Mouse (Mus musculus): ENCODE results near the gene Svip. TPM values are rescaled to one million over a fixed set of nuclear protein-coding genes. Genes with fewer than 3 reads are reported as not detected.

The Svip gene
- polyA plus RNA-seq, 1 experiment from 2014 or later = 7.8 TPM

DNA sequence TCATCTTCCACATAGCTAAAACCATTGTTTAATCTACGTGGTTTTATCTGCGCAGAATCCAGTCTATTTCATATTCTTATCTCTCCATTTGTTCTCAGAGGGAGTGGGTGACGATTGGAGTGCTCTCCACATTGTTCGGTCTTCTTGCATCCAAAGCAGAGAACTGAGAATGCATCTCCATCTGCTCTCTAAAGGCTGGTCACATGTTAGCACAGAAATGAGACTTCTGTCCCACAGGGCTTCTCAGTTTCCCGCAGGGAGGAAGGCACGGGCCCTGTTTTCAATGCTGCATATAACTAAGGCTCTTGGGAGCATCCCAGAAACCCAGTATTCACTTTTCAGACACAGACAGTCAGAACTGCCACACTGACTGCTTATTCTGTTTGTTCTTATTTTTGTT lies 20.1 kb downstream of the Svip start:
- 82% methylated on average over 6 of the region's 6 CpGs for WGBS
- H3K36me3 ChIP-seq = no peaks in the 10 kb centered on the region
- H3K9me3 ChIP-seq = no peaks in the 10 kb centered on the region
- H3K27me3 ChIP-seq = no peaks in the 10 kb centered on the region
- H3K4me1 ChIP-seq = peaks cover 3% of the 10 kb centered on the region; the same call in 1 of the 2 replicates
- H3K9ac ChIP-seq = no peak overlapping the region
- H3K4me2 ChIP-seq (replicated peaks) = no peak overlapping the region
- H3K4me3 ChIP-seq = no peak overlapping the region
- H3K27ac ChIP-seq = no peak overlapping the region
- no peak for ATAC-seq (ENCODE audit: insufficient number of reproducible peaks, insufficient read depth, low FRiP score, low TSS enrichment)

DNA sequence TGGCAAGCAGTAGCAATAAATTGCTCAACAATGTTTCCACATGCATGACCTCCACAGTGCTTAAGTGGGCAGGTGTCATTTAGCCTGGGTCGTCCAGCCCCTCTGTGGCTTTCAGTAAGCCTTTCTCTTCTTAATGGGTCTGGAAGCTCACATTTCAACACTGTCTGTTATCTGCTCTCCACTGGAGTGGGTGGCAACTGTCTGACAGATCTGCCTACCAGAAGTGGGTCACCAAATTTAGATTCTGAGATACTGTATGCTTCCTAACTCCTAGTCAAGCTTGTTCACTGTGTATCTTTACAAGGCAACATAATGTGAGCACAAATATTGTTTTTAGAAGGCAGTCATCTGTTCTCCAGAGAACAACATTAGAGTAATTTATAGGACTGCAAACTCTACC lies 23.5 kb downstream of the Svip start:
- H3K27me3 ChIP-seq = no peaks in the 10 kb centered on the region
- WGBS = 20% methylated on average over 1 of the region's 1 CpGs
- ATAC-seq (ENCODE audit: insufficient number of reproducible peaks, insufficient read depth, low FRiP score, low TSS enrichment) = no peak

DNA sequence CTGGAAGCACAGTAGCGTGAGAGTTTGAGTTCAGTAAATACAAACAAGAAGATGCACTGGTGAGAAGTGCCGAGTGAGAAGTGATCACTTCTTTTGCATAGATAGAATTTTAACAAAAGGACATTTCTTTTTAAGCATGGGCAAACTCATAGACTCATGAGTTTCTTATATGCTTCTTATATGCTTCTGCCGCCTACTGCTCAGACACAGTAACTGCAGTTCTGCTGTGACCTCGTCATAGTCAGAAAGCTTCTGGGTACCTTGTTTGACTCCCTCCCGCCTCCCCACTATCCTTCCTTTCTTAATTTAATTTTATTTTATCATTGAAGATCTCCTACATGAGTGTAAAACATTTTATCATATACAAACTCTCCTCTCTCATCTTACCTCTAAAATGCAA lies 26.5 kb downstream of the Svip start:
- 42% methylated on average over 5 of the region's 5 CpGs for WGBS
- H3K36me3 ChIP-seq = no peaks in the 10 kb centered on the region
- H3K27ac ChIP-seq = no peak overlapping the region
- H3K27me3 ChIP-seq = no peaks in the 10 kb centered on the region
- H3K4me3 ChIP-seq = no peak overlapping the region
- no peaks in the 10 kb centered on the region for H3K4me1 ChIP-seq
- H3K9ac ChIP-seq = no peak overlapping the region
- no peak for ATAC-seq (ENCODE audit: insufficient number of reproducible peaks, insufficient read depth, low FRiP score, low TSS enrichment)
- no peak overlapping the region for H3K4me2 ChIP-seq (replicated peaks)
- no peaks in the 10 kb centered on the region for H3K9me3 ChIP-seq

More for the DNA sequence above, 23.5 kb downstream of the Svip start:
- H3K9me3 ChIP-seq = no peaks in the 10 kb centered on the region
- H3K4me3 ChIP-seq = no peak overlapping the region
- H3K4me2 ChIP-seq (replicated peaks) = no peak overlapping the region
- H3K4me1 ChIP-seq = peaks cover 3% of the 10 kb centered on the region; the same call in 1 of the 2 replicates
- no peak overlapping the region for H3K27ac ChIP-seq
- H3K9ac ChIP-seq = no peak overlapping the region
- H3K36me3 ChIP-seq = no peaks in the 10 kb centered on the region

DNA sequence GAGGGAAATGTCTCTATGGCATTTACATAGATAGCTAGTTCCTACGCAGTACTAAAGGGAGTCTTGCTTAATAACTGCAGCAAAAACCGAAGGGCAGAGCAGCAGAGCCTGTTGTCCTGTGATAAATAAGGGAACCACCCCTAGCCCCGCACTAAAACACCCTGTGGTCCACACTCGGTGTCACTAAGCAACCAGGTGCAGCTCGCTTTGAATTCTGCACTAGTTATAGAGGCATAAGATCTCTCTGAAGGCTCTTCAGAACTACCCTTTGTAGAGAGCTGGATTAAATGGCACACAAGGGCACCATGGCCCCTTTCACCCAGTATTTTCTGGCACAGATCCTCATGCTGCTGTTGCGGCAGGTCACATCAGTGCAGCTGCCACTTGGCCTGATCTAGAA lies 30.6 kb downstream of the Svip start:
- H3K36me3 ChIP-seq = no peaks in the 10 kb centered on the region
- H3K9me3 ChIP-seq = no peaks in the 10 kb centered on the region
- H3K4me1 ChIP-seq = no peaks in the 10 kb centered on the region
- ATAC-seq (ENCODE audit: insufficient number of reproducible peaks, insufficient read depth, low FRiP score, low TSS enrichment) = no peak
- H3K27ac ChIP-seq = no peak overlapping the region
- H3K4me3 ChIP-seq = no peak overlapping the region
- no peaks in the 10 kb centered on the region; the same call in 1 of the 2 replicates for H3K27me3 ChIP-seq
- WGBS = 71% methylated on average over 6 of the region's 6 CpGs
- H3K9ac ChIP-seq = no peak overlapping the region
- no peak overlapping the region for H3K4me2 ChIP-seq (replicated peaks)

DNA sequence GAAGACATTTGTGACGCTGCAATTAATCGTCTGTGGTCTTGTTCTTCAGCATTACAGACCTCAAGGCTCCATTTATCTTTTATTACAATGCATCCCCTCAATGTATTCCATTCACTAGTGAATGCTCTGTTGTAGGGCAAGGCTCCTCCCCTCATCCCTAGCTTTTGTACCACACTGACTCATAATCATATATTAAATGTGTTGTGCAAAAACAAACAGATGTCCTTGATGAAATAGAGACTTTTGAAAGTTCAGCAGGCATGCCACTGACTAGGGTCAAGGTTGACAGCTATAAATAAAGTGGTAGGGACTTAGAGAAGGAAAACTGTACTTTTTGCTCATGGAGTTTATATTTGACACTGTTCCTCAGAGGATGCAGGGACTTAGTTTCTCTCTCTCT lies 32.3 kb downstream of the Svip start:
- Histone ChIP-seq H3K9me3 (no peaks in the 10 kb centered on the region), H3K4me2 (replicated peaks) (no peak overlapping the region), H3K27me3 (no peaks in the 10 kb centered on the region; the same call in 1 of the 2 replicates), H3K36me3 (no peaks in the 10 kb centered on the region), H3K9ac (no peak overlapping the region), H3K4me3 (no peak overlapping the region), H3K27ac (no peak overlapping the region), H3K4me1 (no peaks in the 10 kb centered on the region)
- ATAC-seq (ENCODE audit: insufficient number of reproducible peaks, insufficient read depth, low FRiP score, low TSS enrichment) = no peak
- WGBS = 86% methylated on average over 2 of the region's 2 CpGs

DNA sequence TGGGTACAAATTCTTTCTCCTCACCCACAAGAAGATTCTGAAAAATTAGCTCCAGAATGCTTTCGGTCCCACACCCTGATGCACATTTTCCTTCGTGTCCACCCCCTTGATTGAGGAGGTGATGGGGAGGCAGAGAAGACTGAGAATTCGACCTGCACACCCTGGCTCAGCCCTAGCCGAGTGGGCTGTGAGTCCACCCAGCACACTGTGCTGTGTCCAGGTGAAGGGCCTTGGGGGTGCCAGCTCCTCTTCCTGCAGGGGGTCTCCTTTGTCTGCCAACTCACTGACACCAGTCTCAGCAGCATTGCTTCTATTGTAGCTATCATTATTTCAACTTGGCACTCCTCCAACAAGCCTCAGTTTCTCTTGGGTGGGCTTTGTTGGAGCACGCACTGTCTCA lies 32.7 kb downstream of the Svip start:
- H3K27me3 ChIP-seq = no peaks in the 10 kb centered on the region; the same call in 1 of the 2 replicates
- no peak overlapping the region for H3K4me2 ChIP-seq (replicated peaks)
- H3K4me3 ChIP-seq = no peak overlapping the region
- no peak for ATAC-seq (ENCODE audit: insufficient number of reproducible peaks, insufficient read depth, low FRiP score, low TSS enrichment)
- no peaks in the 10 kb centered on the region for H3K36me3 ChIP-seq
- no peak overlapping the region for H3K27ac ChIP-seq
- no peak overlapping the region for H3K9ac ChIP-seq
- 67% methylated on average over 5 of the region's 5 CpGs for WGBS
- no peaks in the 10 kb centered on the region for H3K9me3 ChIP-seq
- no peaks in the 10 kb centered on the region for H3K4me1 ChIP-seq

DNA sequence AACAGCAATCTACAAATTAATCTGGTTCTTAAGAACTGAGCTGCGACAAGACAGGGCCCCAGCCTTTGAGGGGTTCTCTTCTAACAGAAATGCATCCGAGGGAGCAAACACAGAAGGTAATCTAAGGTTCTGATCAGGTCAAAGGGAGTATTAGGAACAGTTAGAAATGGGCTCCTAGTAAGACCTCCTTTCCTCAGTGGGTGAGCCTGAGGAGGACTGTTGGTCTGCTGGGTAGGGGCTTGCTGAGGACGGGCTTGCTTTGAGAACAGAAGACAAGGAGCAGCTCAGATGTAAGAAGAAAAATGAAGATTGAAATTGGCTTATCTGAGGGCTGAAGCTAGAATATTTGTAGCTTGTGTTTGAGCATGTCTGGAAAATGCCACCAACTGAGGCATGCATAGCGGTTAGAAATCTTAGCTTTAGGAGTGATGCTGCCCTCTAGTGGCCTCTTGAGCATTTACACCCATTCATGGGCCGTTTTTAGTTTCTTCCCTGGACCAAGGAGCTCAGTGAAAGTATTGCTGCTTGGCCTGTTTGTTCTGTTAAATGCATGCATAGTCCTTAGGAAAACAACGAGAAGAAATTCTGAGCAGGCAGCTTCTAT lies 33.5 kb downstream of the Svip start:
- no peak for ATAC-seq (ENCODE audit: insufficient number of reproducible peaks, insufficient read depth, low FRiP score, low TSS enrichment)
- no peak overlapping the region for H3K4me3 ChIP-seq
- WGBS = 26% methylated on average over 6 of the region's 6 CpGs
- no peak overlapping the region for H3K9ac ChIP-seq
- H3K4me1 ChIP-seq = no peaks in the 10 kb centered on the region
- H3K27me3 ChIP-seq = no peaks in the 10 kb centered on the region; the same call in 1 of the 2 replicates
- no peak overlapping the region for H3K27ac ChIP-seq
- H3K36me3 ChIP-seq = no peaks in the 10 kb centered on the region
- H3K4me2 ChIP-seq (replicated peaks) = no peak overlapping the region
- no peaks in the 10 kb centered on the region for H3K9me3 ChIP-seq

DNA sequence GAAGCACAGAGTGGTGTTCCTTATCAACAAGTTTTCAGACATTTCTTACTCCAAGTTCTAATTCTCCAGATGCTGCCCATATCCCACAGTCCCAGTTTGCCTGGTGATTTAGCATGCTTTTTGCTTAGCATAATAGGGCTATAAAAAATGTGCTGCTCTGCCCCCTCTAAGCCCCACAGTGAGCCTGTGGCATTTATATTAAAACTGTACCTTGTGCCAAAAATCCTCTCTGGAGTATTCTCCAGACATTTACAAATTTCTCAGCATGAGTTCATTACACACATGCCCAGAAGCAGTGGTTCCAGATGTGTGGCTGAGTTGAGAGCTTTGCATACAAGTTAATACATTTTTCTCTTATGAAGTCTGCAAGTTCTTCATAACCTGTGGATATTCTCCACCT lies 36.4 kb downstream of the Svip start:
- no peaks in the 10 kb centered on the region for H3K36me3 ChIP-seq
- no peak overlapping the region for H3K4me2 ChIP-seq (replicated peaks)
- H3K9me3 ChIP-seq = no peaks in the 10 kb centered on the region
- H3K4me1 ChIP-seq = no peaks in the 10 kb centered on the region
- H3K27me3 ChIP-seq = no peaks in the 10 kb centered on the region; the same call in 1 of the 2 replicates
- no peak overlapping the region for H3K9ac ChIP-seq
- no peak overlapping the region for H3K4me3 ChIP-seq
- ATAC-seq (ENCODE audit: insufficient number of reproducible peaks, insufficient read depth, low FRiP score, low TSS enrichment) = no peak
- no peak overlapping the region for H3K27ac ChIP-seq

DNA sequence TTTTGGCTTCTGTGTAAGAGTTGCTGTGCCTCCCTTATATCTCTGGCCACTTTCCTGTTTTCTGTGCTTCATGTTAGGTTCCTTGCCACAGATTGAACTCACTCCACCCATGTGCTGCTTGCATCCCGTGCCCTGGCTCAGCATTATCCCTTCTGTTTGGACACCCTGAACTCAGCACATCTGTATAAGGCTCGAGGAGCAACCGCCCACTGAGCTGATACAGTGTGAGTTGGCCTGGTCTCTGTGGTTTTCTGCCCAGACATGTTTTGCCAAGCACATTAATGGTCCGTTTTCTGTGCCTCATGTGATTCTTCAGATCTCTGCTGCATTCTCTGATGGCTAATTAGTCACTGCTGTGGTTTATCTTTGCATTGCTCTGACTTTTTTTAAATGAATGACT lies 38.2 kb downstream of the Svip start:
- Histone ChIP-seq H3K27me3 (no peaks in the 10 kb centered on the region), H3K36me3 (no peaks in the 10 kb centered on the region), H3K9ac (no peak overlapping the region), H3K4me3 (no peak overlapping the region), H3K4me2 (replicated peaks) (no peak overlapping the region), H3K27ac (no peak overlapping the region), H3K4me1 (no peaks in the 10 kb centered on the region), H3K9me3 (no peaks in the 10 kb centered on the region)
- ATAC-seq (ENCODE audit: insufficient number of reproducible peaks, insufficient read depth, low FRiP score, low TSS enrichment) = no peak
- 82% methylated on average over 4 of the region's 4 CpGs for WGBS

DNA sequence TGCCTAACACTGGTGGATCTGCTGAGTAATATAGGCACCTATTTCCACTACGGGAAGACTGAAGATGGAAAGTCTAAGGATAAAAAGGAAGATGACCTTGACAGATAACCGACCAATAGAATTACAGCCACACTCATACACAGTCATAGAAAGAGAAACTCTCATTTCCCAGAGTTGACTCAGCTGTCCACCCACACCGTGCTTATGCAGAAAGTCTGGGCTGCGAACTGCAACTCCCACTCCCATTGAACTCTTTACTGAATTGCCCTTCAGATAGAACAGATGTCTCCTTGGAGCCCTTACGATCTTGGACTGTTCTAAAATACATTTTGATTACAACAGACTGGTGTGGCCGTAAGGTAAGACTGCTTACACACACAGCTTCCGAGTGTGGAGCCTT lies 41.1 kb downstream of the Svip start:
- no peak for ATAC-seq (ENCODE audit: insufficient number of reproducible peaks, insufficient read depth, low FRiP score, low TSS enrichment)

DNA sequence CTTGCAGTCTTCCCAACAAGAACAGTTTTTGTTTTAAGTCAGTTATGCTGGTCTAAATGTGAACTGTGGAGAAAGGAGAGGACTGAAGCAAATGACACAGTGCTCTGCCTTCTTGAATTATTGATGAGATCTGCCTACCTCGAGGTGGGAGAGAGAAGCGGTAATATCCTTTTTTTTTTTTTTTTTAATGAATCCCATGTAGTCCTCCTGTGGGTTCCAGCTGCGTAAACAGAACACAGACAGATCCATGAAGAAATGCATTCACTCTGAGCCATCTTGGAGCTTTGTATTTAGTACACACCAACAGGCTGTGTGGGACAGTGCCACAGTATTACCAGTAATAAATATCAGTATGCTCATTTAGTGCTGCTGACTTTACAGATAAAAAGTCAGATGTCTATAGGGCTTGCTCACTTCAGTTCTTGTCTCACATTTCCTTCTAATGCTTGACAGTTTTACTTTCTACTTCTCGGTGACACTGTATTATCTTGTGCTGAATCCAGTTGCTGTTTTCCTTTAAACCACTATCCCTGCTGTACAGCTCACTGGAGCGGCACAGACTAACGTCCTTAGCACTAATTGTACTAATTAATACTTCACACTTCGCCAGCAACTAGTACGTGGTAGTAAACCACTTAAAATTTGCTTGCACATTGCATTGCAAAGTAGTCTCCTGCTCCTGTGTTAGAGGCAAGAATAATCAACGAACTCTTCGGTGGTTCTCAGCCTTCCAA lies 43.4 kb downstream of the Svip start:
- ATAC-seq (ENCODE audit: insufficient number of reproducible peaks, insufficient read depth, low FRiP score, low TSS enrichment) = no peak
- no peaks in the 10 kb centered on the region for H3K27me3 ChIP-seq
- no peaks in the 10 kb centered on the region for H3K36me3 ChIP-seq
- no peaks in the 10 kb centered on the region for H3K9me3 ChIP-seq
- H3K4me2 ChIP-seq (replicated peaks) = no peak overlapping the region
- H3K9ac ChIP-seq = no peak overlapping the region
- WGBS = 69% methylated on average over 10 of the region's 10 CpGs
- H3K4me3 ChIP-seq = no peak overlapping the region
- no peak overlapping the region for H3K27ac ChIP-seq
- peaks cover 3% of the 10 kb centered on the region; the same call in 1 of the 2 replicates for H3K4me1 ChIP-seq

More for the DNA sequence above, 41.1 kb downstream of the Svip start:
- no peak overlapping the region for H3K9ac ChIP-seq
- peaks cover 3% of the 10 kb centered on the region; the same call in 1 of the 2 replicates for H3K4me1 ChIP-seq
- H3K9me3 ChIP-seq = no peaks in the 10 kb centered on the region
- H3K4me2 ChIP-seq (replicated peaks) = no peak overlapping the region
- no peak overlapping the region for H3K4me3 ChIP-seq
- no peaks in the 10 kb centered on the region for H3K27me3 ChIP-seq
- no peak overlapping the region for H3K27ac ChIP-seq
- WGBS = 93% methylated on average over 7 of the region's 7 CpGs
- no peaks in the 10 kb centered on the region for H3K36me3 ChIP-seq

DNA sequence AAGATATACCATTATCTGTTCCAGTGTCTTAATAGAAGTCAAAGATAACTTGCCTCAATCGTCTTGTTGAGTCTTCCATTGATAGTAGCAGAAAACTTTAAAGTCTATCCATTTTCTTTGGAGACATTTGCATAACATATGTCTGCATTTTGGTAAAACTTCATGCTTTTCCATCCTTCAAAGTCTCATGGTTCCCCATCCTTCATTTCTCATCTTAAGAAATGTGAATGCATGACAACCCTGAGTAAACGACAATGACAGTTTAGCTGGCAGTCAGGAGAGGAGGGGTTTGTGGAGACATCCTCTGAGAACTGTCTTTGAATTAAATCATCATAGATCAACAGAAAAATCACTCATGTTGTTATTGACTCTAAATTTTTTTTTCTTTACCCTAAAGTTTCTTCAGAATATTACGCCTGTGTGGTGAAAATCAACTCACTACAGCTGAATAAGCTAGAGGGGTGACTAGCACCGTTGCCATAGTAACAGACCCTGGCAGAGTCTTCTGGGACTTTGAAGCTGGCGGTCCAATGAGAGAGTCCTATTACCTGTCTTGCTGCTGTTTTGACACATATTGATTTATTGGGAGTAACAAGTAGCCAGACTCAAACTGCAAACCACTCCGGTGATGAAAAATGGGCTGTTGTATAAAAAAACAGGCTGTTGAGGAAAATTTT lies 45.0 kb downstream of the Svip start:
- H3K9ac ChIP-seq = no peak overlapping the region

More for the DNA sequence above, 45.0 kb downstream of the Svip start:
- Histone ChIP-seq H3K4me2 (replicated peaks) (no peak overlapping the region), H3K4me3 (no peak overlapping the region), H3K4me1 (peaks cover 3% of the 10 kb centered on the region; the same call in 1 of the 2 replicates), H3K27ac (no peak overlapping the region), H3K9me3 (no peaks in the 10 kb centered on the region), H3K27me3 (no peaks in the 10 kb centered on the region), H3K36me3 (no peaks in the 10 kb centered on the region)
- no peak for ATAC-seq (ENCODE audit: insufficient number of reproducible peaks, insufficient read depth, low FRiP score, low TSS enrichment)
- WGBS = 57% methylated on average over 6 of the region's 6 CpGs
